7 mouse cellular contexts compared by ENCODE assay signal in genomic region chr10:116581369-116581718, GRCm38 (mm10). TPM values are rescaled to one million over a fixed set of nuclear protein-coding genes. Genes with fewer than 3 reads are reported as not detected.
DNase-seq lines count a peak whose midpoint lies in the region; ATAC-seq lines count a peak whose summit lies in the region.

Gene Cnot2 (minus strand): TSS chr10:116581511.

- H3K4me3 ChIP-seq in embryonic facial prominence, embryonic 11.5 days (ENCODE audit: low read depth, low read length) = peak within 1 kb of the TSS; percentile 98
- H3K4me3 ChIP-seq in limb, embryonic 11.5 days (ENCODE audit: low read depth, low read length) = peak within 1 kb of the TSS; percentile 91
- peak within 1 kb of the TSS; percentile 92 for H3K4me3 ChIP-seq in midbrain, embryonic 14.5 days (replicated peaks; ENCODE audit: low read depth, low read length)

- peak; percentile 96 for DNase-seq in adrenal gland, postnatal 14 days
- peak; percentile 94 for DNase-seq in embryonic facial prominence, embryonic 11.5 days (ENCODE audit: low spot score)
- peak; percentile 98 for DNase-seq in heart, adult 11 months
- peak; percentile 96 for DNase-seq in kidney, adult 18-20 months
- peak; percentile 95 for DNase-seq in limb, embryonic 11.5 days (ENCODE audit: low spot score)
- peak; percentile 96 for DNase-seq in midbrain, embryonic 14.5 days
- DNase-seq in spleen, adult 18-20 months = peak; percentile 86 to 97

- peak within 1 kb of the TSS; percentile 98 for H3K9ac ChIP-seq in embryonic facial prominence, embryonic 11.5 days (replicated peaks; ENCODE audit: low read length)
- H3K9ac ChIP-seq in limb, embryonic 11.5 days (ENCODE audit: low read length) = peak within 1 kb of the TSS; percentile 92
- H3K9ac ChIP-seq in midbrain, embryonic 14.5 days (replicated peaks; ENCODE audit: low read length) = peak within 1 kb of the TSS; percentile 93

- H3K27me3 ChIP-seq in embryonic facial prominence, embryonic 11.5 days (ENCODE audit: control insufficient read depth, insufficient read depth, low read length) = no peaks in the 10 kb centered on the region
- H3K27me3 ChIP-seq in limb, embryonic 11.5 days (ENCODE audit: control insufficient read depth, insufficient read depth, low read length) = no peaks in the 10 kb centered on the region
- no peaks in the 10 kb centered on the region for H3K27me3 ChIP-seq in midbrain, embryonic 14.5 days (ENCODE audit: control insufficient read depth, insufficient read depth, low read length)

- ATAC-seq in embryonic facial prominence, embryonic 11.5 days (replicated peaks; ENCODE audit: insufficient number of reproducible peaks, low FRiP score, low TSS enrichment, low read depth) = peak; percentile 57
- ATAC-seq in limb, embryonic 11.5 days (ENCODE audit: insufficient number of reproducible peaks, low FRiP score, low TSS enrichment, low read depth) = peak; percentile 82
- peak; percentile 90 for ATAC-seq in midbrain, embryonic 14.5 days (ENCODE audit: low FRiP score, low TSS enrichment)

- under 1% methylated on average over 44 of the region's 47 CpGs for WGBS in embryonic facial prominence, embryonic 11.5 days
- under 1% methylated on average over 43 of the region's 47 CpGs for WGBS in limb, embryonic 11.5 days
- under 1% methylated on average over 46 of the region's 47 CpGs for WGBS in midbrain, embryonic 14.5 days

- peak within 1 kb of the TSS; percentile 99 for H3K27ac ChIP-seq in embryonic facial prominence, embryonic 11.5 days (replicated peaks; ENCODE audit: low read depth, low read length)
- H3K27ac ChIP-seq in limb, embryonic 11.5 days (replicated peaks; ENCODE audit: low read depth, low read length) = peak within 1 kb of the TSS; percentile 99
- H3K27ac ChIP-seq in midbrain, embryonic 14.5 days (replicated peaks; ENCODE audit: low read depth, low read length) = peak within 1 kb of the TSS; percentile 99

- H3K9me3 ChIP-seq in embryonic facial prominence, embryonic 11.5 days (replicated peaks; ENCODE audit: control insufficient read depth, low read length) = no peaks in the 10 kb centered on the region
- no peaks in the 10 kb centered on the region for H3K9me3 ChIP-seq in limb, embryonic 11.5 days (ENCODE audit: control insufficient read depth, low read length)
- no peaks in the 10 kb centered on the region for H3K9me3 ChIP-seq in midbrain, embryonic 14.5 days (ENCODE audit: control insufficient read depth, low read length)

- H3K36me3 ChIP-seq in embryonic facial prominence, embryonic 11.5 days (replicated peaks; ENCODE audit: control insufficient read depth, insufficient read depth, low read depth, low read length) = no peaks in the 10 kb centered on the region
- H3K36me3 ChIP-seq in limb, embryonic 11.5 days (ENCODE audit: control insufficient read depth, insufficient read depth, low read length) = no peaks in the 10 kb centered on the region
- H3K36me3 ChIP-seq in midbrain, embryonic 14.5 days (ENCODE audit: control insufficient read depth, insufficient read depth, low read length) = peaks cover 10% of the 10 kb centered on the region

- peak within 1 kb of the TSS; percentile 58 for H3K4me2 ChIP-seq in embryonic facial prominence, embryonic 11.5 days (ENCODE audit: low read depth, low read length)
- peak within 1 kb of the TSS; percentile 51 for H3K4me2 ChIP-seq in limb, embryonic 11.5 days (ENCODE audit: low read depth, severe bottlenecking)
- H3K4me2 ChIP-seq in midbrain, embryonic 14.5 days (ENCODE audit: low read length) = peak within 1 kb of the TSS; percentile 81

- no peaks in the 10 kb centered on the region for H3K4me1 ChIP-seq in embryonic facial prominence, embryonic 11.5 days (ENCODE audit: control insufficient read depth, insufficient read depth, low read length)
- no peaks in the 10 kb centered on the region for H3K4me1 ChIP-seq in limb, embryonic 11.5 days (ENCODE audit: control insufficient read depth, insufficient read depth, low read length)
- peaks cover 21% of the 10 kb centered on the region for H3K4me1 ChIP-seq in midbrain, embryonic 14.5 days (ENCODE audit: control insufficient read depth, insufficient read depth, low read length)

RNA-seq across cellular contexts. Expression of gene Cnot2, which starts in this region (rescaled TPM):
- 72.5 and 74.8 TPM in 2 replicates for total RNA-seq in adrenal gland, postnatal 14 days (2021)
- 166 and 178 TPM in 2 replicates for polyA plus RNA-seq in embryonic facial prominence, embryonic 11.5 days (2014; fragmentation: Nextera tagmentation; extraction: Ambion mirVana)
- polyA plus RNA-seq in limb, embryonic 11.5 days (2014; fragmentation: Nextera tagmentation; extraction: Ambion mirVana) = 162 and 165 TPM in 2 replicates
- 92.7 and 122 TPM in 2 replicates for polyA plus RNA-seq in midbrain, embryonic 14.5 days (2014; fragmentation: Nextera tagmentation; extraction: Ambion mirVana)

Comparison
In these comparisons a context has a peak if more than half of its experiments do, and no peak if none do; other contexts are left out.
1. Peak in every context shown above with its lines: DNase-seq, ATAC-seq, H3K4me3 ChIP-seq and H3K27ac ChIP-seq.